Mouse (Mus musculus) midbrain, embryonic 11.5 days (tissue): Measurements from ENCODE around the gene Aff3. TPM values are rescaled to one million over a fixed set of nuclear protein-coding genes. Genes with fewer than 3 reads are reported as not detected.

Experiments
- ATAC-seq: fragments of 200-750 bp; cut with Nextera tagmentation; 2 replicates; pipeline ENCODE4 v1.8.0; 2017; ENCODE audit warnings: moderate TSS enrichment, moderate library complexity; ENCODE audit not compliant: low FRiP score
- DNase-seq: peaks from one replicate; pipeline ENCODE4 v3.0.0; 2015; ENCODE audit warnings: low spot score; ENCODE audit errors: missing footprints
- H3K27ac ChIP-seq: fragments of 300-500 bp; sonication (generic); 2 replicates; pipeline ENCODE4 v1.5.1; 2014; ENCODE audit warnings: low read depth, low read length
- H3K27me3 ChIP-seq: fragments of 300-500 bp; sonication (generic); 2 replicates; pipeline ENCODE4 v1.6.1; 2014; ENCODE audit warnings: mild to moderate bottlenecking, low read length, moderate library complexity, mixed read lengths; ENCODE audit not compliant: control insufficient read depth, insufficient read depth
- H3K36me3 ChIP-seq: fragments of 300-500 bp; sonication (generic); 2 replicates; pipeline ENCODE4 v1.6.1; 2014; ENCODE audit warnings: mild to moderate bottlenecking, low read length, moderate library complexity, mixed read lengths; ENCODE audit not compliant: control insufficient read depth, insufficient read depth
- H3K4me1 ChIP-seq: fragments of 300-500 bp; sonication (generic); 2 replicates; pipeline ENCODE4 v1.6.1; 2014; ENCODE audit warnings: low read length; ENCODE audit not compliant: control insufficient read depth, insufficient read depth
- H3K4me2 ChIP-seq: fragments of 300-500 bp; sonication (generic); 2 replicates; pipeline ENCODE4 v1.6.1; 2014; ENCODE audit warnings: mild to moderate bottlenecking, moderate library complexity
- H3K4me3 ChIP-seq: fragments of 300-500 bp; sonication (generic); 2 replicates; pipeline ENCODE4 v1.5.1; 2014; ENCODE audit warnings: low read depth, low read length
- H3K9ac ChIP-seq: fragments of 300-500 bp; sonication (generic); 2 replicates; pipeline ENCODE4 v1.6.1; 2014; ENCODE audit warnings: low read length
- H3K9me3 ChIP-seq: fragments of 300-500 bp; sonication (generic); 2 replicates; pipeline ENCODE4 v1.6.1; 2016; ENCODE audit warnings: low read length; ENCODE audit not compliant: control insufficient read depth
- WGBS: fragments of 180-500 bp; shearing (Covaris S2); extraction: QIAGEN DNeasy Blood & Tissue Kit; methylation state at CpG from one replicate; pipeline ENCODE4 v1.1.7; 2014; 5-methylcytosine and 5-hydroxymethylcytosine counted together
- polyA plus RNA-seq: library from polyadenylated mRNA; unstranded; fragments of >200 nt; fragmentation: Nextera tagmentation; extraction: Ambion mirVana; gene quantifications from 2 replicates; pipeline ENCODE4 v1.2.1, GENCODE M21; 2014

Aff3 gene
- polyA plus RNA-seq, 1 experiment from 2014 or later: 16.3 TPM

DNA sequence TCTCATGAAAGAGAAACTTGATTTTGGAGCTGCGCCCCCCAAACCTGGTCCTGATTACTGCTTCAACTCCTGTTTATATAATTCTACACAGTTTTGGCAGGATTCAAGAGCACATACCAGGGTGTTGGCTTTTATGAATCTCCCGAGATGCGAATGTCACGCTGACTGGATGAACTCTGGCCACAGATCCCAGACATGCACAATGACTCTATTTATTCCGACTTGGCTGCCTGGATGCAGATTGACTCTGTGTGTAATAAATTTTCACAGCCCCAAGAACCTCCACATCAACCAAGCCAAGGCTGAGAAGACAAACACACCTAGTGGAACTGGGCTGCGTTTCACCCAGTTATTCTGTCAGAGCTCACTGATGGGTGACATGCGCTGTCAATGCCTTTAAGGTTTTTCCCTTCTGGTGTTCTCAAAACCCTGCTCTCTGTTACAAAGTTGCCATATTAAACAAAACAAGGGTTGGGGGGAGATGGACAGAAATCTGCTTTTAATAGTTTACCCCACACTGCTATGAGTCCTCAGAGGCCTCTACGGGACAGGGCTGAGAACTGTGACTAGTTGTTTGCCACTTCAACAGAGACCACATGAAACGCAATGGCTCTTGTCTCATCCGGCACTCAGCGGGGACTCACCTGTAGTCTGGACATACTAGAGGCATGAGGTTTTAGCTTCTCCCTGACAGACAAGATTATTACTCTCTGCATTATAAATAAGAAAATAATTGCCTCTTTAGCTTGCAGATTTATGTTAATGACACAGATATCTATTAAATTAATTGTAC is 402.2 kb downstream of the Aff3 start:
- Histone ChIP-seq H3K36me3 (no peaks in the 10 kb centered on the region), H3K9me3 (no peaks in the 10 kb centered on the region), H3K4me3 (no peak overlapping the region), H3K9ac (no peak overlapping the region), H3K27ac (no peak overlapping the region), H3K4me1 (peaks cover 13% of the 10 kb centered on the region), H3K4me2 (no peak overlapping the region), H3K27me3 (no peaks in the 10 kb centered on the region)
- DNase-seq (peak; percentile 86), ATAC-seq (0 out of 2 replicates have a peak, but pooled peaks have one; percentile 38)
- WGBS: 65% methylated on average over 11 of the region's 11 CpGs

DNA sequence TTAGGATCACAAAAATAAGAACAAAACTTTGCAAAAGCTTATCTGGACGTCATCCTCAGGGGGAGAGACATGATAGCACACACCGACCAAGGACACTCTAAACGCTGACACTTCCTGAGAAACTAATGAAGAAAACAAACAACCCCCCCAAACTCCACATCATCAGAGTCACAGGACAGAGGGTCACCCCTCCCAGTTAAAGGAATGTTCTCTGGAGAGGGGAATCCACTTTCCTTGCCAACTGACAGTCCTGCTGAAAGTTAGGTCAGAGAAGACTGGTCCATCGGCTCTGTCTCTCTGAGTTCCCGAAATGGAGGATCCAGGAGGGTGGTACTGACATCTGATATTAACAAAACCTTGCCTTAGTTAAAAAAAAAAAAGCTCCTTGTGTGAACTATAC is 403.7 kb downstream of the Aff3 start:
- WGBS: 86% methylated on average over 5 of the region's 5 CpGs
- no peak overlapping the region for H3K9ac ChIP-seq
- H3K4me1 ChIP-seq: peaks cover 13% of the 10 kb centered on the region
- DNase-seq (peak; percentile 49), ATAC-seq (no peak)
- no peaks in the 10 kb centered on the region for H3K27me3 ChIP-seq
- H3K9me3 ChIP-seq: no peaks in the 10 kb centered on the region
- H3K27ac ChIP-seq: no peak overlapping the region
- no peak overlapping the region for H3K4me2 ChIP-seq
- no peaks in the 10 kb centered on the region for H3K36me3 ChIP-seq
- no peak overlapping the region for H3K4me3 ChIP-seq

DNA sequence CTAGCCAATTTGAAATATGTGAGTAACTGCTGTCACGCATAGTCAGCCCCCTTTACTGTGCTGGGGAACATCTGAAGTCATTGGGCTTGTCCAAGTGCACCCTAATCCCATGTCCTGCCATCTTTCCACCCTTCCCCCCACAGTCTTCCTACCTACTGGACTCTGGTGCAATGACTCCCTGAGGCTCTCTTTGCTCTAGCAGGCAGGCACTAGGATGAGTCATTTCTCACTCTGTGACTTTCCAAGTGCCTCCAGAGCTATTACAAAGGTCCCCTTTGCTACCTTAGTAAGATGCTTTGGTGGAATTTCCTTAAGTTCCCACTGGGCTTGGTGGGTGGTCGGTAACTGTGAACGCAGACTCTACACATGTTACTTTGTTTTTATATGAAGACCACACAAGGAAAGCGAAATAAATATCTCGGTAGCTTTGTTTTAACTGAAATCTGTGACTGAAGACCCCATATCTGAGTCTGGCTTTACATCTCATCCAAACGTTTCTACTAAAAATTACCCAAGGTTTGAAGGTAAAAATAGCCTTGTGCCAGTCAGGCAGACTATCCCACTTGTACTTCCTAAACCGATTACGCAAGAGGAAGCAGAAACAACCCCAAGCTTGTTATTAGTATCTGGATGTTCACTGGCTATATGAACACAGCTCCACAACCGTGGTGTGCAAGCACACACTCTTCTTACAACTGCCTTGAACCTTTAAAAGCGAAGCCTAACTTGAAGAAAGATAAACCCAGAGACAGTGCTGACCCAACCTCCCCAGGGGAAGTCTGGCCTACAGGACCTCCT is 405.0 kb downstream of the Aff3 start:
- no peaks in the 10 kb centered on the region for H3K9me3 ChIP-seq
- H3K4me3 ChIP-seq: no peak overlapping the region
- H3K27me3 ChIP-seq: no peaks in the 10 kb centered on the region
- H3K36me3 ChIP-seq: no peaks in the 10 kb centered on the region
- peaks cover 13% of the 10 kb centered on the region for H3K4me1 ChIP-seq
- ATAC-seq (no peak), DNase-seq (peak; percentile 45)
- 85% methylated on average over 10 of the region's 10 CpGs for WGBS
- H3K9ac ChIP-seq: no peak overlapping the region
- H3K4me2 ChIP-seq: no peak overlapping the region
- H3K27ac ChIP-seq: no peak overlapping the region

DNA sequence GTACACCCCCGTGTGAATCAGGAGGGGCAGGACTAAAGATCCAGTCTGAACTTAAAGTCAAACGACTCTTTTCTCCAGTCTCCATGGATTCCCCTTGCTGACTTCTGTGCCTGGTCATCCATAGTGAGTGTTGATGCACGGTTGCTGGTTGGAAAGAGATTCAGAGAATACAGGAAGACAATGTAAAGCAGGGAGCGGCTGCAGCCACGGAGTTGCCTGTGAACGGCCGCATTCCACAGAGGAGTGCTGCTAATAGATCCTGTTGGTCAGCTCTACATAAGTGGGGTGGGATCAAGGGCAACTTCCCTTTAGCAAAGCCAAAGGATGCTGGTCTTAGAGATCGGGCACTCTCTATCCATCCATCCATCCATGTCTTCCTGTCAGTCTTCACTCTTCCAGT is 410.3 kb downstream of the Aff3 start:
- H3K9ac ChIP-seq: no peak overlapping the region
- WGBS: 72% methylated on average over 8 of the region's 8 CpGs
- ATAC-seq (no peak), DNase-seq (peak; percentile 72)
- no peaks in the 10 kb centered on the region for H3K36me3 ChIP-seq
- H3K27me3 ChIP-seq: no peaks in the 10 kb centered on the region
- no peak overlapping the region for H3K4me3 ChIP-seq
- no peak overlapping the region for H3K27ac ChIP-seq
- no peak overlapping the region for H3K4me2 ChIP-seq
- H3K4me1 ChIP-seq: no peaks in the 10 kb centered on the region
- H3K9me3 ChIP-seq: no peaks in the 10 kb centered on the region

DNA sequence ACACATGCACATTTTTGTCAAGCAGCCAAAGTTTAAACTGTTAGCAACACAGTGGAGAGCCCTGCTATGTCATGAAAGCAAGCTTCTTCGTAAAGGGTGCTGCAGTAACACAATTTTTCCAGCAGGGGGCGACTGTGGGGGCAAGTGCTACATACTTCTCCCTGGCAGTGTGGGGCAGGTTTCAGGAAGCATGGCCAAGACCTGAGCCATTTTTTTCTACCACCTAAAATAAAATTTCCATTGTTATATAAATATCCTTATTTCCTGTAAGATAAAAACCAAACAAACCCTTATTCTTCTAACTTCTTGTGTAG is 412.0 kb downstream of the Aff3 start:
- DNase-seq (peak; percentile 82), ATAC-seq (no peak)
- no peak overlapping the region for H3K9ac ChIP-seq
- no peaks in the 10 kb centered on the region for H3K4me1 ChIP-seq
- no peaks in the 10 kb centered on the region for H3K36me3 ChIP-seq
- no peaks in the 10 kb centered on the region for H3K9me3 ChIP-seq
- H3K4me2 ChIP-seq: no peak overlapping the region
- H3K27ac ChIP-seq: no peak overlapping the region
- H3K27me3 ChIP-seq: no peaks in the 10 kb centered on the region
- 44% methylated on average over 2 of the region's 2 CpGs for WGBS
- H3K4me3 ChIP-seq: no peak overlapping the region

DNA sequence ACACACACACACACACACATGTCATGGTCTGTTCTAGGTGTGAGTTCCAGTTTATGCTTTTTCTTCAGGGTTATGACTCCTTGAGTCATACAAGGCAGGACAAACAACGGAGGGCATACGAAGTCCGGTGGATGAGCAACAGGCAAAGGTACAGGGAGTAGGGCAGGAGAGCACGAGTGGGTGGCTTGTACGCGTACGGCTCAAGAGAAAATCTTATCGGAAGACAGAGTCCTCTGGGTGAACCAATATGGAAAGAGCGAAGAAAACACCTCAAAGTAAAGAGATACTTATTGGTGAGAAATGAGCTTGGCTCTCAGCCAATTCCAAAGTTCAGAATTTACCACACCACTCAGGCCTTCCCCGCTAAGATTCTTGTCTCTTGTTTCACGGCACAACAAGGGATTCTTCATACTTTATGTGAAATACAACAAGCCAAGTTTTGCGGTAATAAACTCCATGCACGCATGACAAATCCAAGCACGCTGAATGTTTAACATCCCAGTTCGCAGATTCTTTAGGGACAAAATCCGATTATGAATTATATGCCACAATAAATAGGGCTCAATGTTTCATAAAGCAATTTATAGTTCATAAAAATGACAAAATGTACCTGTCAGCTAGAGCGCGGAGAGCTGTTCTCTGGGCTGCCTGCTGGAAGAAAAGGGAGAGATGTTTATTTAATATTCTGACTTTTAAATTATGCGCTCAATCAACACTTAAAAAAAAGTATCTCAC is 412.6 kb downstream of the Aff3 start:
- H3K27ac ChIP-seq: no peak overlapping the region
- H3K36me3 ChIP-seq: no peaks in the 10 kb centered on the region
- no peaks in the 10 kb centered on the region for H3K27me3 ChIP-seq
- DNase-seq: no peak
- H3K9me3 ChIP-seq: no peaks in the 10 kb centered on the region
- H3K9ac ChIP-seq: no peak overlapping the region
- H3K4me3 ChIP-seq: no peak overlapping the region
- no peak overlapping the region for H3K4me2 ChIP-seq
- WGBS: 94% methylated on average over 19 of the region's 19 CpGs
- H3K4me1 ChIP-seq: no peaks in the 10 kb centered on the region
- ATAC-seq: no peak

DNA sequence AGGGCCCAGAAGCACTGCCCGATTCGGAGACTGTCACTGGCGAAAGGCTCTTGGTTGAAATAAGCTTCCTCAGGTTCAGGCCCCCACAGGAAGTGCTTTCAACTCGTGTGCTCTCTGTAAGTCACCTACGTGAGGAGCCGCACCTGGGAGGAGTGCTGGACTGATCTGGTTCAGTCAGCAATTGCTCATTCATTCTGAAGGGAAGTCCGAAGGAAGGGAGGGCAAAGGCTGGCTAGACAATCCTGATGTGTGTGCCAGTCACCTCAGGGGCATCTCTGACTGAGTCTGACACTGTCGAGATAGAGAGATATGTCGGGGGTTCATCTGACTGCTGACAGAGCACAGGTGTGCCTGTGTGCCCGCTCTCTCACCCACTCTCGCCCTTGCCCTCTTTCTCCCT is 413.3 kb downstream of the Aff3 start:
- no peak overlapping the region for H3K9ac ChIP-seq
- no peaks in the 10 kb centered on the region for H3K36me3 ChIP-seq
- H3K4me2 ChIP-seq: no peak overlapping the region
- ATAC-seq (no peak), DNase-seq (no peak)
- H3K4me1 ChIP-seq: no peaks in the 10 kb centered on the region
- 96% methylated on average over 11 of the region's 11 CpGs for WGBS
- H3K9me3 ChIP-seq: no peaks in the 10 kb centered on the region
- no peak overlapping the region for H3K27ac ChIP-seq
- no peak overlapping the region for H3K4me3 ChIP-seq
- H3K27me3 ChIP-seq: no peaks in the 10 kb centered on the region

DNA sequence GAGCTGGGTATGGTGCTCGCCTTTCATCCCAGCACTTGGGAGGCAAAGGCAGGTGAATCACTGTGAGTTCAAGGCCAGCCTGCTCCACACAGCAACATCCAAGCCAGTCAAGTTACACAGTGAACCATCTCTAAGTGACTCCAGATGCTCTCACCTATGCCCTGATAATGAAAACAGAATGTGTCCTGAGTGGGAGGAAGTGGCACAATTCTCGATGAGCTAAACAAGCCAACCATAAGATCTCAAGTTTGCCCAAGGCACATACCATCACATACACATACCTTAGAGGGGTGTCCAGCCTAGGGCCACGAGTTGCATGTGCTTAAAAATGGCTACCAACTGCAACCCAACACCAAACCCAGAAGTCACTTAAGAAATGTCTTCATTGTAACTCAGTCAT is 414.5 kb downstream of the Aff3 start:
- ATAC-seq: no peak
- Histone ChIP-seq H3K9me3 (no peaks in the 10 kb centered on the region), H3K36me3 (no peaks in the 10 kb centered on the region), H3K4me2 (no peak overlapping the region), H3K4me1 (no peaks in the 10 kb centered on the region), H3K4me3 (no peak overlapping the region), H3K9ac (no peak overlapping the region), H3K27ac (no peak overlapping the region), H3K27me3 (no peaks in the 10 kb centered on the region)
- no peak for DNase-seq
- WGBS: 80% methylated on average over 3 of the region's 3 CpGs

DNA sequence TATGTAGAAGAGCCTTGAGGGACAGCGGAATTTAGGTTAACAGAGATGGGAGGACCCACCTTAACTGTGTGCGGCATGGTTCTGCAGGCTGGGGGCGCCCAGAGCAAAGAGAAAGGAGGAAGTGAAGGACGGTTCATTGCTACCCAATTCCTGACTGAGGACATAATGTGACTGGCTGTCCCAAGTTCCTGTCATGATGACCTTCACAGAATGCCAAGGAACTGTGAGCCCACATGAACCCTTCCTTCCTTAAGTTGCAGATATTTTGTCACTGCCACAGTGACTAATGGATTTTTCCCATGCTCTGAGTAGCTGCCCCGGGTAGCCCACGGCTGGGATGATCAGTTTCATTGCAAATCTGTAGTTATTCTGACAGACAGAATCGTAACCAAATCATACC is 415.2 kb downstream of the Aff3 start:
- Histone ChIP-seq H3K4me1 (no peaks in the 10 kb centered on the region), H3K4me2 (no peak overlapping the region), H3K9ac (no peak overlapping the region), H3K27ac (no peak overlapping the region), H3K9me3 (no peaks in the 10 kb centered on the region), H3K36me3 (no peaks in the 10 kb centered on the region), H3K4me3 (no peak overlapping the region), H3K27me3 (no peaks in the 10 kb centered on the region)
- DNase-seq (peak; percentile 8), ATAC-seq (no peak)
- WGBS: 87% methylated on average over 7 of the region's 7 CpGs
